In the genomic region with DNA sequence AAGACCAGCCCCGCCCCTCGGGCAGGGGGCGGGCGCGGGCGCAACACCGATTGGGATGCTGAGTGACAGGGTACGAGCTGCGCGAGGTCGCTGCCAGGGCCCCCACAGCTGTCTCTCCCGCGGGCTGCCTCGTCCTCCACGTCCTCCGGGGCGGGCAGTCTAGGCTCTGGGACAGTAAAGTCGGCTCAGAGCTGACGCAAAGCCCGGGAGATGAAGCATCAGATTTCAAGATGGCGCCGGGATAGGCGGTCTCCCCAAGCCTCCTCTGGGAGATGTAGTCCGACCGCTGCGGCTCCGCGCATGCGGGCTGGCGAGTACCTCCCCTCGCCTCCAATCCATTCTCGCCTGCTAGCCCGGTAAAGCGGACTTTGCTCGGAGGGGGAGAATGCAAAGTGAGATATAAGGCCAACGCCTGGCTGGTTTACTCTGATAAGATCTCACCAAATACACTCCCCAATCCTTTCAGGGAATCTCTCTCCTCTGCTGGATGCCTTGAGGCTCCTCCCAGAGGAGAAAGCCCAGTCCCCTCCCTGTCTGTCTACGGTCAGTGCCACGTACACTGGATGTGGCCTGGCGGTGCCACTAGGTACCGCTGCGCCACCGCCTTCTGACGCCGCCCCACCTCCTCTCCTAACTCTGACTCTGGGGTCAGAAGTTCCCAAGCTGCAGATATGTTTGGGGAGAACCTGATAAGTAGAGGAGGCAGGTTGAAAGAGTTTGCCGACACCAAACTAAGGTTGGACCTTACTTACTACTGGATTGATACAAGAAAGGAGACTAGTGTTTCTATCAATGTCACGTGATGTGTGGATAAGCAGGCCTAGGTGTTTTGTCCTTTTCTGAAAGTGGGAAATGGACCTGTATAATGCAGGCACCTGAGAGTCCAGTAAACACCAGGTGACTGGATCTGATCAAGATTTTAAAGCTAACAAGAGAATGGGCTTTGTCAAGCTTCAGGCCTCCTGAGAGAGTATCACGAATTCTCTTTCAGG, we compare ENCODE assay signal across 7 mouse cellular contexts.
DNase-seq lines count a peak whose midpoint lies in the region; ATAC-seq lines count a peak whose summit lies in the region.

No protein-coding gene starts in this region.

- 2% methylated on average over 47 of the region's 47 CpGs for WGBS in intestine, embryonic 15.5 days
- WGBS in midbrain, embryonic 10.5 days: 4% methylated on average over 47 of the region's 47 CpGs

- peak; percentile 86 for DNase-seq in adrenal gland, adult 18-20 months (ENCODE audit: low spot score in 2 of 2)
- peak; percentile 91 for DNase-seq in embryo, embryonic 11.5 days (ENCODE audit: low read depth, low spot score)
- peak; percentile 89 to 92 for DNase-seq in gastrocnemius, postnatal 36 days
- DNase-seq in left cerebral cortex, postnatal 25 days (ENCODE audit: low spot score in 2 of 2): peak; percentile 93 to 97
- peak; percentile 94 for DNase-seq in midbrain, embryonic 10.5 days (ENCODE audit: low spot score)
- DNase-seq in right cerebral cortex, postnatal 4 days: peak; percentile 85

- peak overlapping the region; percentile 86 for H3K4me3 ChIP-seq in intestine, embryonic 15.5 days (replicated peaks)
- H3K4me3 ChIP-seq in midbrain, embryonic 10.5 days: peak overlapping the region; percentile 89

- ATAC-seq in intestine, embryonic 15.5 days: peak; percentile 98

- H3K27me3 ChIP-seq in intestine, embryonic 15.5 days (replicated peaks): no peaks in the 10 kb centered on the region
- H3K27me3 ChIP-seq in midbrain, embryonic 10.5 days (ENCODE audit: low read depth, poor library complexity, severe bottlenecking): no peaks in the 10 kb centered on the region

- H3K9ac ChIP-seq in intestine, embryonic 15.5 days: peak overlapping the region; percentile 80

- peaks cover 15% of the 10 kb centered on the region for H3K4me1 ChIP-seq in intestine, embryonic 15.5 days (replicated peaks)
- peaks cover 42% of the 10 kb centered on the region for H3K4me1 ChIP-seq in midbrain, embryonic 10.5 days

- peak overlapping the region; percentile 93 for H3K27ac ChIP-seq in intestine, embryonic 15.5 days
- H3K27ac ChIP-seq in midbrain, embryonic 10.5 days (replicated peaks): peak overlapping the region; percentile 91

- H3K36me3 ChIP-seq in intestine, embryonic 15.5 days: no peaks in the 10 kb centered on the region
- H3K36me3 ChIP-seq in midbrain, embryonic 10.5 days: no peaks in the 10 kb centered on the region

- H3K9me3 ChIP-seq in intestine, embryonic 15.5 days: no peaks in the 10 kb centered on the region
- H3K9me3 ChIP-seq in midbrain, embryonic 10.5 days (replicated peaks): no peaks in the 10 kb centered on the region

- intact Hi-C loops in gastrocnemius, postnatal 36 days (cut with DNase I): loop anchor here (5.0 kb wide), 1 partner anchor 104 kb away; no protein-coding TSS in a partner anchor
- intact Hi-C loops in left cerebral cortex, postnatal 25 days (cut with DNase I): loop anchor here (5.0 kb wide), 2 partner anchors 99 to 119 kb away; a partner anchor contains a TSS

- peak overlapping the region; percentile 79 for H3K4me2 ChIP-seq in intestine, embryonic 15.5 days (replicated peaks)

Comparison
In these comparisons a context has a peak if more than half of its experiments do, and no peak if none do; other contexts are left out.
1. Peak in every context shown above with its lines: DNase-seq, ATAC-seq, H3K4me3 ChIP-seq and H3K27ac ChIP-seq.